Mouse (Mus musculus) lung, postnatal 0 days (tissue): ENCODE results near the gene Prdm8.

Experiments
- CTCF ChIP-seq: IDR thresholded peaks from 2 replicates; pipeline ENCODE4 v1.5.1; 2016; ENCODE audit warnings: antibody characterized with exemption, mild to moderate bottlenecking
- EP300 ChIP-seq: IDR thresholded peaks from 2 replicates; pipeline ENCODE4 v1.6.1; 2016; ENCODE audit warnings: antibody characterized with exemption, mild to moderate bottlenecking, control low read depth

- TF ChIP-seq CTCF: no peak
- no peak for TF ChIP-seq EP300
Observed at GRCm38 (mm10) chr5:98229456-98229855, 62.5 kb downstream of the Prdm8 start.
